Mouse (Mus musculus): ENCODE measurements around the gene Vamp2.

The Vamp2 gene

GRCm38 (mm10) chr11:69114621-69115020 is 26.3 kb downstream of the Vamp2 start:
- no peak for DNase-seq (ENCODE audit: low spot score in 2 of 2)

- no peak for DNase-seq (ENCODE audit: low spot score in 2 of 2)
Observed at GRCm38 (mm10) chr11:69116843-69117242, 28.6 kb downstream of the Vamp2 start.

DNA sequence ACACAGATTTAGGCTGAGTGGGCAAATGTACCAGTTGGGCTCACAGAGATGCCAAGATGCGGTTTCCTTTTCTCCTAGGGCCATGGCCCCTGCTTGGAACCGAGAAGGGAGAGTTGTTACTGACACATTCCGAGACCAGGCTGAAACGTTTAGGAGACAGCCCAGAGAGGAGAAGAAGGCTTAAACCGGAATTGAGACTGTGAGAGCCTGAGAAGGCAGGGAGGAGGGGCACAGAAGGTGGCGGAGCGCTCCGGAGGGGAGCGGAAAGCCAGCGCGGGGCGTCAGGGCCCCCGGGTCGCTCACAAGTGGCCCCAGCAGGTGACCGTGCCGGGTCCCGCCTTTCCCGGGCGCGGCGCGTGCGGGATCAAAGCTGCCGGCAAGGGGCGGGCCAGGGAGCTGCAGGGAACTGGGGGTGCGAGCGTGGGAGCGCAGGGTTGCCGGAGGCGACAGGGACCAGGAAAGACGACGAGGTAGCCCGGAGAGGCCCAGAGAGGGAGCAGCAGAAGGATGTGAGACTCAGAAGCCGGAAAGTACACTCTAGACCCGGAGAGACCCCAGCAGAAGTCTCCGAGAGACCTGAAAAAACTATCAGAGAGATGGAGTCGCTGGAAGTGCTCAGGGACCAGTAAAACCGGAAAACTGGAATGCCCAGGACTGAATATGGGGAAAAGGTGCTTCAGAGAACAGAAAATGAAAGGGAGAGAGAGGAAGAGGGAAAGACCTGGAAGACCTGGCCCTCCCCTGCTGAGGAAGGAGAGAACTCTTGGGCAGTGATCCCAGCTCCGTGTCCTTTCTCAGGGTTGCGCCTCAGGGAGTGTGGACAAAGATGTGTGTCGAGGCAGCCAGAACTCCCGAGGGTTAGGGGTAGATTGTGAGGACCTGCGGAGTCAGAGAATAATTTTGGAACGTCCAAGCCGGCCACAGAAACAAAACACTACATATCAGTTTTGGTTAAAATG is 29.7 kb downstream of the Vamp2 start:
- peak; percentile 50 to 63 for DNase-seq (ENCODE audit: low spot score in 2 of 2)

- peak; percentile 88 to 97 for DNase-seq (ENCODE audit: low spot score in 2 of 2)
Observed at GRCm38 (mm10) chr11:69118765-69119164, 30.5 kb downstream of the Vamp2 start.

DNA sequence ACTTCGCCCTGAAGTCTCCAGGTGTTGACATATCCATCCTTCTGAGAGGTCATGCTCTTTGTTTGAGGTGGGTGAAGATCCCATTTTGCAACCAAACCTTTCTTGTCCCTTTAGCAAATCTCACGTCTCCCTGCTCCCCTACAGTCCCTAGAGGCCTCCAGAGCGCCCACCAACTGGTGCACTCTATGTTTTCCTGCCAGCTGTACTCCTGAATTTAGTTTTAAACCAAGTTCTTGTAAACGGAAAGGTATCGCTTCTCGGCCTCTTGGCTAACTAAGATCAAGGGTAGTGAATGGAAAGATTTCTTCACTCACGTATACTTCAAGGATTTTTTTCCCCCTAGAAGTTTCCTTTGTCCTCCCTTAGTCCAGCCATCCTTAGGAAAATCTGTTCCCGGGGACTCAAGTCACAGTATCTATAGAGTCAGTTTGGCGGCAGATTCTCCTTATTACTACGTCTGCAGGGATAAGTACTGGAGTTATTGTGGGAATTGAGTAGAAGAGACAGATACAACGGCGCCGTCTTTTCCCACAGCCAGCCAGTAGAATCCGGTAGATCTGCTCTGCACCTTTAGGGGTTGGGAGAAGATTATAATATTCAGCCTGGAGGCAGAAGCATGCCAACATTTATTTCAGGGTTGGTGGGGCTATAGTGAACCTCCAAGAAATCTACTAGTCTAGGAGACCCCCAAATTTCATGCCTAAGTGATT is 31.3 kb downstream of the Vamp2 start:
- no peak for DNase-seq (ENCODE audit: low spot score in 2 of 2)

DNA sequence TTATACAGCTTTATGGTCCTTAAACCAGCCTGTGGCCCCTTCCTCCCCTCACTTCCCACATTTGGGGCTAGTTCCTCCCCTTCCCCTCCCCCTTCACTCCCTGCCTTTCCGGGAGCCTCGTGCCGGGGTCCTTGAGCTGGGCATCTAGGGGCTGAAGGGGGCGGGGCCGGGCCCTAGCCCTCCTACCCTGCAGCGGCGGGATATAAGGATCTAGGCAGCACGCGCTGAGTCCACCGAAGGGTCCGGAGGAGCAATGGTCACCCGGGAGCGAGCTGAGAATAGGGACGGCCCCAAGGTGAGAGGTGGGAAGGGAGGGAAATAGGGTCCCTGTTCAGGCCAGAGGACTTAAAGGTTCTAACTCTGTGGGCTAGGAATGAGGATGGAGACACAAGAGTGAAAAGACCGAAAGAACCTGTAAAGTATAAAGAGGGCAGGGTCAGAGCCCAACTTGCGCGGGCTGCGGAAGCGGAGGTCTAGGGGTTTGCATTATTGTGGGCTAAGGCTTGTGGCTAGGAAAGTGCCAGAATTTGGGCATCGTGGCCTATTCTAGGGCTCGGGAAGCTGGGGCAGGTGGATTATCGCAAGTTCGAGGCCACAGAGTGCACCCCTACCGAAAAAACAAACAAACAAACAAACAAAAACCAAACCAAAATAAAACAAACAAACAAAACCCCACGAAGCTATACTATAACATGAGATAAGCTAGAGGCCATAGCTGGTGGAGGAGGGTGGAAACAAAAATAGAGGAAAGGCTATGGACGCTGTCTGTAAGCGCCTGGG is 32.1 kb downstream of the Vamp2 start, which contains the start of gene Hes7:
Hes7 (plus strand) TSS at position 184 of the 780 bp plus-strand sequence.
- no peak for DNase-seq (ENCODE audit: low spot score in 2 of 2)

- no peak for DNase-seq (ENCODE audit: low spot score in 2 of 2)
Observed at GRCm38 (mm10) chr11:69121001-69121740, 32.9 kb downstream of the Vamp2 start.

DNA sequence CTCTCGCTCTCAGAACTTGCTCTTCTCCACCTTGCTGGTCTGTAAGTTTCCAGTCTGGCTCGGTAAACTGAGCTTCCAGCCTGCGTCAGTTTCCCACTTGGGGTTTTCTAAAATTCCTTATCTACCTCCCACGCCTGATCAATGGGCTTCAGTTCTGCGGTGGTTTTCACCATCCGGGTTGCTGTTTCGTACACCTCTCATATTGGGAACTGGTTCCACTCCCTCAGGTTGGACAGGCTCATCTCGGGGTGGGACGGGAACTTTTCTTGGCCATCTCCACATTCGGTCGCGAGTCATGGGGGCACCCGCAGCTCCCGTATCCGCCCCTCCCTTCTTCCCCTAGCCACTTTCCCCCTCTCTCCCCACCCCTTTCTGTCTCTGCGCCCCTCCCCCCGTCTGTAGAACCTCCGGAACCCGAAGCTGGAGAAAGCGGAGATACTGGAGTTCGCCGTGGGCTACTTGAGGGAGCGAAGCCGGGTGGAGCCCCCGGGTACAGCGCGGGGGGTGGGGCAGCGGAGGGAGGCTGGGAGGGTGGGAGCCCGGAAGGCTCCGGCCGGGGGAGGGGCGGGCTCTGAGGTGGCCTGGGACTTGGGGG is 33.5 kb downstream of the Vamp2 start:
- no peak for DNase-seq (ENCODE audit: low spot score in 2 of 2)

DNA sequence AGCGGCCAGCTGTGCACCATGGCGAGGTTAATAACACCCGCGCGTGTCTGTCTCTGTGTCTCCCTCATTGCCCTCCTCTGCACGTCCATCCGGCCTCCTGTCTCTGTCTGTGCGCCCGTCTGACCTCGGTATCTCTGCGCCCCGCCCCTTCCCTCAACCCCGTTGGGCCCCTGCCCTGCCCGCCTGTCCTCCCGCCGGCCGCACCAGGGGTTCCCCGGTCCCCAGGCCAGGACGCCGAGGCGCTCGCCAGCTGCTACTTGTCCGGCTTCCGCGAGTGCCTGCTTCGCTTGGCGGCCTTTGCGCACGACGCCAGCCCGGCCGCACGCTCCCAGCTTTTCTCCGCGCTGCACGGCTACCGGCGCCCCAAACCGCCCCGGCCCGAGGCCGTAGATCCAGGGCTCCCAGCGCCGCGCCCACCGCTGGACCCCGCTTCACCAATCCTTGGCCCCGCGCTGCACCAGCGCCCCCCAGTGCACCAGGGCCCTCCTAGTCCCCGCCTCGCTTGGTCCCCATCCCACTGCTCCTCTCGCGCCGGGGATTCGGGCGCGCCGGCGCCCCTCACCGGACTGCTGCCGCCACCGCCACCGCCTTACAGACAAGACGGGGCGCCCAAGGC is 34.2 kb downstream of the Vamp2 start, which contains the start of gene 9130213A22Rik:
9130213A22Rik (minus strand) TSS at position 254 of the 616 bp plus-strand sequence.
- peak; percentile 81 to 85 for DNase-seq (ENCODE audit: low spot score in 2 of 2)

- DNase-seq (ENCODE audit: low spot score in 2 of 2): peak; percentile 97
Observed at GRCm38 (mm10) chr11:69123056-69123692, 34.9 kb downstream of the Vamp2 start.

GRCm38 (mm10) chr11:69123693-69124497 is 35.6 kb downstream of the Vamp2 start:
- DNase-seq (ENCODE audit: low spot score in 2 of 2): peak; percentile 96 to 98

DNA sequence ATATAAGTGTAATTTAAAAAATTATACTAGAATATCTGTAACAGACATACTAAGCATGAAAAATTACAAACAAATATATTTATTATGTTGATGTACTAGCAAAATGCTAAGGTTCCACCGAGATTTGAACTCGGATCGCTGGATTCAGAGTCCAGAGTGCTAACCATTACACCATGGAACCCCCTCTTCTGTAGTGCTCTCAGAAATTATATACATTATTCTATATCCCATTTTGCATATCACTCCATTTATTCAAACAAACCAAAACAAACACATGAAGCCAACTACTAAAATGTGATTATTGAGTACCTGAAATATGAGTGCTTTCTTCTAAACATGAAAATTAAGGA is 36.2 kb downstream of the Vamp2 start:
- peak; percentile 64 to 78 for DNase-seq (ENCODE audit: low spot score in 2 of 2)

- DNase-seq (ENCODE audit: low spot score in 2 of 2): peak; percentile 83 to 86
Observed at GRCm38 (mm10) chr11:69125041-69125851, 37.0 kb downstream of the Vamp2 start.

DNA sequence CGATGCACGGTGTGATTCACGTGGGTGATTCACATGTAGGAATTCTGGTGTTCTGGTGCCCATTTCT is 37.4 kb downstream of the Vamp2 start, which contains the start of gene Aloxe3:
Aloxe3 (plus strand) TSS at position 45 of the 67 bp plus-strand sequence.
- no peak for DNase-seq (ENCODE audit: low spot score in 2 of 2)

DNA sequence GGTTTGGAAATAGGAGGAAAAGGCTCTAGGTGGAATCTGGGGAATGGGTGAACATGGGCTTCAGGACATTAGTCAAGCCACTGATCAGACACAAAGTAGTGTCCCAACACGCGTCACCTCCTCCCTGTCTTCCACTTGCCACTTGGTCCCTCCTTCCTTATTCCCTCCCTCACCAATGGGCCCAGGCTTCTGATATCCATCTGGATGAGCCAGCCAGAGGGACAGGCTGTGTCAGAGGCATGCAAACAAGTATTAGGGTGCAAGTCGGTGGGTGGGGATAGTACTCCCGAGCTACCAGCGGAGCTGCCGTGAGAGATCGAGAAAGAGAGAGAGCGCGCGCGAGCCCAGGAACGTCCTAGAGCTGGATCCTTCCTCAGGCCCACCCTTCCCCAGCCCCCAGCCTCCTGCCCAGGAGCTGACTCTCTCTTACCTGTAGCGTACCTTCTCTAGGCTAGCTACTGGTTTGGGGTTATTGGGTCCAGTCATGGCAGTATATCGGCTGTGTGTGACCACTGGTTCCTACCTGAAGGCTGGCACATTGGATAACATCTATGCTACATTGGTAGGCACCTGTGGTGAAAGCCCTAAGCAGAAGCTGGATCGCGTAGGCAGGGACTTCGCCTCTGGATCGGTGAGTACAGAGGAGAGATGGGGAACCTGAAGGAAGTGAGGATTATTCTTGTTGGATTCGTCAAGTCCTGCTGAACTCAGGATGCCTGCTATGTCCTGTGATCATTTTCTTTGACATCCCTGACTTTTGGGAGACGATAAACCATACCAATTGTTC is 37.8 kb downstream of the Vamp2 start:
- DNase-seq (ENCODE audit: low spot score in 2 of 2): no peak

GRCm38 (mm10) chr11:69126706-69127095 is 38.4 kb downstream of the Vamp2 start:
- no peak for DNase-seq (ENCODE audit: low spot score in 2 of 2)

- no peak for DNase-seq (ENCODE audit: low spot score in 2 of 2)
Observed at GRCm38 (mm10) chr11:69128426-69129122, 40.3 kb downstream of the Vamp2 start.

Data from right cerebral cortex, adult 2 months (tissue).